Mouse (Mus musculus) embryonic facial prominence, embryonic 15.5 days (tissue): ENCODE results near the gene Magi2. TPM values are rescaled to one million over a fixed set of nuclear protein-coding genes. Genes with fewer than 3 reads are reported as not detected.

Source experiments
- ATAC-seq: fragments of 200-750 bp; cut with Nextera tagmentation; 2 replicates; pipeline ENCODE4 v1.8.0; 2017; ENCODE audit warnings: low read depth, moderate TSS enrichment; ENCODE audit not compliant: insufficient number of reproducible peaks, low FRiP score, low TSS enrichment
- H3K27ac ChIP-seq: fragments of 300-500 bp; sonication (generic); replicated peaks from 2 replicates; pipeline ENCODE4 v1.5.1; 2015; ENCODE audit warnings: mild to moderate bottlenecking, inconsistent platforms
- H3K27me3 ChIP-seq: fragments of 300-500 bp; sonication (generic); 2 replicates; pipeline ENCODE4 v1.6.1; 2015; ENCODE audit warnings: inconsistent platforms
- H3K36me3 ChIP-seq: fragments of 300-500 bp; sonication (generic); 2 replicates; pipeline ENCODE4 v1.6.1; 2015; ENCODE audit warnings: mild to moderate bottlenecking, inconsistent platforms
- H3K4me1 ChIP-seq: fragments of 300-500 bp; sonication (generic); 2 replicates; pipeline ENCODE4 v1.6.1; 2015; ENCODE audit warnings: inconsistent platforms
- H3K4me2 ChIP-seq: fragments of 300-500 bp; sonication (generic); replicated peaks from 2 replicates; pipeline ENCODE4 v1.6.1; 2015; ENCODE audit warnings: mild to moderate bottlenecking, inconsistent platforms
- H3K4me3 ChIP-seq: fragments of 300-500 bp; sonication (generic); replicated peaks from 2 replicates; pipeline ENCODE4 v1.5.1; 2015; ENCODE audit warnings: mild to moderate bottlenecking, inconsistent platforms
- H3K9ac ChIP-seq: fragments of 300-500 bp; sonication (generic); 2 replicates; pipeline ENCODE4 v1.6.1; 2015; ENCODE audit warnings: inconsistent platforms
- H3K9me3 ChIP-seq: fragments of 300-500 bp; sonication (generic); replicated peaks from 2 replicates; pipeline ENCODE4 v1.6.1; 2016; ENCODE audit warnings: inconsistent platforms
- WGBS: fragments of 180-500 bp; shearing (Covaris S2); methylation state at CpG from one replicate; pipeline ENCODE4 v1.1.7; 2015; 5-methylcytosine and 5-hydroxymethylcytosine counted together
- polyA plus RNA-seq: library from polyadenylated mRNA; unstranded; fragments of >200 nt; fragmentation: Nextera tagmentation; extraction: Ambion mirVana; gene quantifications from 2 replicates; pipeline ENCODE4 v1.2.1, GENCODE M21; 2015

Magi2 gene
- polyA plus RNA-seq, 1 experiment from 2014 or later: 6.8 TPM

GRCm38 (mm10) chr5:20753963-20754362, 1527.1 kb downstream of the Magi2 start:
- Histone ChIP-seq H3K4me1 (peaks cover 12% of the 10 kb centered on the region; the same call in 1 of the 2 replicates), H3K27ac (no peak overlapping the region), H3K9ac (no peak overlapping the region), H3K27me3 (no peaks in the 10 kb centered on the region), H3K4me2 (no peak overlapping the region), H3K9me3 (no peaks in the 10 kb centered on the region), H3K4me3 (no peak overlapping the region), H3K36me3 (peaks cover 3% of the 10 kb centered on the region; the same call in 1 of the 2 replicates)
- WGBS: 48% methylated on average over 5 of the region's 5 CpGs
- no peak for ATAC-seq
